ENCODE assay signal across 27 mouse cellular contexts in the genomic region with DNA sequence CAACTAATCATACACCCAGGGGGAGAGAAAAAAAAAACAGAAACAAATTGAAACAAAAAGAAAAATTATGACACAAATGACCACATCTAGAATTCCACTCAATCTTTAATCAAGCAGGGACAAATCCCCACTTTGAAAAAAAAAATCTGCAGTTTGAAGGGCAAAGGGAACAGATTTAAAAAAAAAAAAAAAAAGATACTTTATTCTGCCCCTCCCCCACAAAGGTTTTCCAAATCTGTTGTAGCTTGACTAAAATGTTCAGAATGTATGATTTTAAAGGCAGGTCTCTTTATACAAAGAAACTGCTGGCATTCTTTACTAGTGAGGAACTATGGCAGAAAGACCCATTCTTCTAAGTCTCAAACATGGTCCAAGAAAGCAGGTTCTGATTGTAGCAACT.
"Had no signal": no experiment of that assay in that cellular context is flagged by ENCODE, and none has a peak within 500 bp of the region (broad histone marks: within the 10 kb centered on the region; RNA-seq: fewer than 3 reads in every experiment).

No protein-coding gene starts in this region.

- DNase-seq: left cerebral cortex, postnatal 4 days; liver; liver, embryonic 13.5 days; liver, postnatal 0 days; lung, adult 18-20 months; lung, adult 2 months; lung, embryonic 14.5 days; lung, postnatal 10 days; lung, postnatal 14 days; lung, postnatal 36 days; lung, postnatal 4 days; midbrain, embryonic 14.5 days had no signal

- H3K9ac ChIP-seq: limb, embryonic 12.5 days; limb, embryonic 13.5 days; limb, embryonic 15.5 days; liver, embryonic 12.5 days; liver, embryonic 13.5 days; liver, embryonic 14.5 days; liver, embryonic 15.5 days; lung, embryonic 14.5 days; lung, embryonic 15.5 days; midbrain, embryonic 12.5 days; midbrain, embryonic 13.5 days; midbrain, embryonic 15.5 days had no signal

- H3K4me3 ChIP-seq: limb, embryonic 10.5 days; limb, embryonic 12.5 days; limb, embryonic 13.5 days; limb, embryonic 15.5 days; liver, embryonic 12.5 days; liver, embryonic 13.5 days; liver, embryonic 15.5 days; lung, embryonic 15.5 days; megakaryocyte, embryonic 14.5 days; midbrain, embryonic 10.5 days; midbrain, embryonic 12.5 days; midbrain, embryonic 13.5 days; midbrain, embryonic 15.5 days; myocyte had no signal

- H3K4me1 ChIP-seq: limb, embryonic 10.5 days; limb, embryonic 12.5 days; limb, embryonic 13.5 days; limb, embryonic 15.5 days; liver, embryonic 12.5 days; liver, embryonic 13.5 days; liver, embryonic 15.5 days; lung, embryonic 15.5 days; megakaryocyte, embryonic 14.5 days; midbrain, embryonic 10.5 days; midbrain, embryonic 12.5 days; midbrain, embryonic 13.5 days; midbrain, embryonic 15.5 days had no signal

- H3K27ac ChIP-seq: limb, embryonic 10.5 days; limb, embryonic 12.5 days; limb, embryonic 13.5 days; limb, embryonic 15.5 days; liver, embryonic 12.5 days; liver, embryonic 13.5 days; liver, embryonic 14.5 days; liver, embryonic 15.5 days; lung, embryonic 15.5 days; macrophage; midbrain, embryonic 10.5 days; midbrain, embryonic 12.5 days; midbrain, embryonic 13.5 days; midbrain, embryonic 15.5 days had no signal

- H3K9me3 ChIP-seq: limb, embryonic 10.5 days; limb, embryonic 12.5 days; limb, embryonic 13.5 days; limb, embryonic 15.5 days; liver, embryonic 12.5 days; liver, embryonic 13.5 days; liver, embryonic 15.5 days; lung, embryonic 15.5 days; megakaryocyte, embryonic 14.5 days; midbrain, embryonic 10.5 days; midbrain, embryonic 12.5 days; midbrain, embryonic 13.5 days; midbrain, embryonic 15.5 days had no signal

- H3K27me3 ChIP-seq: limb, embryonic 12.5 days; limb, embryonic 13.5 days; limb, embryonic 15.5 days; liver, embryonic 12.5 days; liver, embryonic 13.5 days; liver, embryonic 15.5 days; lung, embryonic 15.5 days; megakaryocyte, embryonic 14.5 days; midbrain, embryonic 12.5 days; midbrain, embryonic 13.5 days; midbrain, embryonic 15.5 days had no signal
